Mouse (Mus musculus): ENCODE results near the gene Cenpf. TPM values are rescaled to one million over a fixed set of nuclear protein-coding genes. Genes with fewer than 3 reads are reported as not detected.

Cenpf gene
- polyA plus RNA-seq, 1 experiment from 2014 or later = 71.3 TPM

- 0 out of 2 replicates have a peak, but pooled peaks cover 5% of the 10 kb centered on the region for H3K27me3 ChIP-seq (ENCODE audit: insufficient read depth, poor library complexity, severe bottlenecking)
- no peak overlapping the region for H3K4me3 ChIP-seq
- H3K9me3 ChIP-seq = no peaks in the 10 kb centered on the region
- no peaks in the 10 kb centered on the region for H3K36me3 ChIP-seq
- no peaks in the 10 kb centered on the region for H3K4me1 ChIP-seq
- no peak for DNase-seq (ENCODE audit: low spot score)
- WGBS = 82% methylated on average over 4 of the region's 4 CpGs
- H3K27ac ChIP-seq = no peak overlapping the region
These were observed 76.1 kb downstream of the Cenpf start for GRCm38 (mm10) chr1:189611775-189612174.

GRCm38 (mm10) chr1:189608640-189609039 is 79.2 kb downstream of the Cenpf start:
- DNase-seq (ENCODE audit: low spot score) = no peak
- Histone ChIP-seq H3K4me1 (no peaks in the 10 kb centered on the region), H3K4me3 (no peak overlapping the region), H3K27me3 (ENCODE audit: insufficient read depth, poor library complexity, severe bottlenecking) (no peaks in the 10 kb centered on the region), H3K27ac (no peak overlapping the region), H3K9me3 (no peaks in the 10 kb centered on the region), H3K36me3 (no peaks in the 10 kb centered on the region)
- WGBS = 10% methylated on average over 5 of the region's 5 CpGs

GRCm38 (mm10) chr1:189608039-189608438 is 79.8 kb downstream of the Cenpf start:
- H3K27me3 ChIP-seq (ENCODE audit: insufficient read depth, poor library complexity, severe bottlenecking) = no peaks in the 10 kb centered on the region
- no peaks in the 10 kb centered on the region for H3K9me3 ChIP-seq
- no peak overlapping the region for H3K4me3 ChIP-seq
- no peak for DNase-seq (ENCODE audit: low spot score)
- 79% methylated on average over 3 of the region's 3 CpGs for WGBS
- H3K36me3 ChIP-seq = no peaks in the 10 kb centered on the region
- no peaks in the 10 kb centered on the region for H3K4me1 ChIP-seq
- no peak overlapping the region for H3K27ac ChIP-seq

- DNase-seq (ENCODE audit: low spot score) = no peak
- no peak overlapping the region for H3K4me3 ChIP-seq
- no peak overlapping the region for H3K27ac ChIP-seq
- H3K36me3 ChIP-seq = no peaks in the 10 kb centered on the region
- H3K27me3 ChIP-seq (ENCODE audit: insufficient read depth, poor library complexity, severe bottlenecking) = no peaks in the 10 kb centered on the region
- H3K9me3 ChIP-seq = no peaks in the 10 kb centered on the region
- H3K4me1 ChIP-seq = no peaks in the 10 kb centered on the region
- 88% methylated on average over 8 of the region's 8 CpGs for WGBS
These were observed 82.2 kb downstream of the Cenpf start for GRCm38 (mm10) chr1:189605598-189606126.

- H3K4me1 ChIP-seq = 0 out of 2 replicates have a peak, but pooled peaks cover 5% of the 10 kb centered on the region
- no peak for DNase-seq (ENCODE audit: low spot score)
- no peak overlapping the region for H3K4me3 ChIP-seq
- H3K36me3 ChIP-seq = no peaks in the 10 kb centered on the region
- 85% methylated on average over 3 of the region's 3 CpGs for WGBS
- no peaks in the 10 kb centered on the region for H3K27me3 ChIP-seq (ENCODE audit: insufficient read depth, poor library complexity, severe bottlenecking)
- no peak overlapping the region for H3K27ac ChIP-seq
- H3K9me3 ChIP-seq = no peaks in the 10 kb centered on the region
These were observed 90.8 kb downstream of the Cenpf start for GRCm38 (mm10) chr1:189597096-189597495.

Other genes with a start within 250 kb of the Cenpf start
- gene Ptpn14, start 40.2 kb upstream of the Cenpf start, polyA plus RNA-seq (2016; fragmentation: Nextera tagmentation; extraction: Ambion mirVana) = 7.2 and 9.6 TPM in 2 replicates
- gene Smyd2, start 234.3 kb upstream of the Cenpf start, polyA plus RNA-seq (2016; fragmentation: Nextera tagmentation; extraction: Ambion mirVana) = 129 and 183 TPM in 2 replicates